In the genomic region with DNA sequence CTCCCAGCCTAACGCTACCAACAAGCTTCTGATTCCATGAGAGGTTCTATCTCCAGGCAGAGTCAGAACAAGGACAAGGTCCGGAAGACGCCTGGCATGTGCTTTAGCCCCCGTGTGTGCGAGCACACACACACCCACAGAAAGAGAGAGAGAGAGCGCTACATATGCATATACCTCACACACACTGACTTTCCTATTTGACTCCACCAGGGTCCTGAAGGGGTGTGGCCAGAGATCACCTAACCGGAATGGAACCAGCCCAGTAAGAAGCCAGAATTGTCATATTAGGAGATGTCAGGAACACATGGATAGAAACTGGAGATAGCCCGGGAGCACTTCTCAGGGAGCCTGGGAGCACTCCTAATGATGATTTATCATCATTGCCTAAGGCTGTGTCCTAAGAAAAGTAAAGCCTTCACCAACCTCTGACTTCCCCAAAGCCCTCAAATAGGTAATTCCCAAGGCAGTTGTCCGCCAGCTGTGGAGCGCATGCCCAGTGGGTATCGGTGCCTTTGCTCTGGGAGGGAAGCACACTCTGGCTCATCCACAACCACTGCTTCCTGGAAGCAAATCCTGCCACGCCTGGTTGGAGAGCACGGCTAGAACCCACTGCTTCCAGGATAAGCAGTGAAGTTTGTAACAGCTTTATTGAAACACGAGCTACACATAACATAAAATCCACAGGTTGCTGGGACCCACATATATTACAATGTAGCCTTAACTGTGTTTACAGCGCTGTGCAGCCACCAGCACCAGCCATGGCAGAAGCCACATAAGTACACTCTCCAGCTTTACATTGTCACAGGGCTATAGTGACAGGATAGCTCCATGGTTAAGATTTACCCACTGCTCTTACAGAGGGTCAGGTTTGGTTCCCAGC, we compare ENCODE assay signal across 9 mouse cellular contexts. TPM values are rescaled to one million over a fixed set of nuclear protein-coding genes. Genes with fewer than 3 reads are reported as not detected.
A peak's percentile ranks its signal among the peaks of the same experiment; 100 is the strongest.
DNase-seq lines count a peak whose midpoint lies in the region; ATAC-seq and TF ChIP-seq lines count a peak whose summit lies in the region.
"Had no signal": no experiment of that assay in that cellular context is flagged by ENCODE, and none has a peak within 500 bp of the region (broad histone marks: within the 10 kb centered on the region; RNA-seq: fewer than 3 reads in every experiment).

No protein-coding gene starts in this region.

- H3K4me2 ChIP-seq in forebrain, embryonic 11.5 days (ENCODE audit: low read depth, low read length, severe bottlenecking), result no peak overlapping the region
- no peak overlapping the region for H3K4me2 ChIP-seq in forebrain, embryonic 14.5 days (ENCODE audit: low read length)
- 0 out of 2 replicates have a peak overlapping the region, but pooled peaks have one; percentile 13 for H3K4me2 ChIP-seq in kidney, embryonic 16.5 days (replicated peaks; ENCODE audit: low read depth, low read length)
- no peak overlapping the region for H3K4me2 ChIP-seq in kidney, embryonic 14.5 days (replicated peaks; ENCODE audit: low read depth, low read length)
- H3K4me2 ChIP-seq in stomach, postnatal 0 days (replicated peaks; ENCODE audit: low read depth), result 0 out of 2 replicates have a peak overlapping the region, but pooled peaks have one; percentile 8

- no peak for TF ChIP-seq EP300 in stomach, postnatal 0 days (optimal IDR thresholded peaks at IDR 0.05)

- no peak for ATAC-seq in forebrain, embryonic 11.5 days (replicated peaks; ENCODE audit: low FRiP score)
- ATAC-seq in forebrain, embryonic 14.5 days, result no peak
- ATAC-seq in kidney, embryonic 16.5 days (ENCODE audit: low FRiP score, low TSS enrichment), result no peak
- ATAC-seq in kidney, embryonic 14.5 days (ENCODE audit: low FRiP score, low TSS enrichment), result no peak
- no peak for ATAC-seq in stomach, postnatal 0 days (ENCODE audit: low FRiP score, low TSS enrichment)

- no peak overlapping the region for H3K27ac ChIP-seq in forebrain, embryonic 11.5 days (ENCODE audit: low read depth, low read length)
- no peak overlapping the region for H3K27ac ChIP-seq in forebrain, embryonic 14.5 days (ENCODE audit: low read depth, low read length)
- H3K27ac ChIP-seq in kidney, embryonic 16.5 days (ENCODE audit: low read length), result no peak overlapping the region
- no peak overlapping the region for H3K27ac ChIP-seq in kidney, embryonic 14.5 days (ENCODE audit: low read depth, low read length)
- no peak overlapping the region for H3K27ac ChIP-seq in stomach, postnatal 0 days (replicated peaks)
- H3K27ac ChIP-seq: liver, embryonic 13.5 days had no signal

- H3K4me1 ChIP-seq in forebrain, embryonic 11.5 days (replicated peaks; ENCODE audit: control insufficient read depth, insufficient read depth, low read length), result peaks cover 38% of the 10 kb centered on the region
- H3K4me1 ChIP-seq in forebrain, embryonic 14.5 days (ENCODE audit: control insufficient read depth, insufficient read depth, low read length), result peaks cover 30% of the 10 kb centered on the region
- peaks cover 66% of the 10 kb centered on the region for H3K4me1 ChIP-seq in kidney, embryonic 16.5 days (ENCODE audit: insufficient read depth, low read length)
- peaks cover 51% of the 10 kb centered on the region for H3K4me1 ChIP-seq in kidney, embryonic 14.5 days (ENCODE audit: control insufficient read depth, insufficient read depth, low read length)
- H3K4me1 ChIP-seq in stomach, postnatal 0 days (replicated peaks; ENCODE audit: control insufficient read depth, insufficient read depth), result peaks cover 9% of the 10 kb centered on the region

- peaks cover 7% of the 10 kb centered on the region for H3K27me3 ChIP-seq in forebrain, embryonic 11.5 days (ENCODE audit: control insufficient read depth, insufficient read depth, low read length)
- 0 out of 2 replicates have a peak, but pooled peaks cover 4% of the 10 kb centered on the region for H3K27me3 ChIP-seq in forebrain, embryonic 14.5 days (replicated peaks; ENCODE audit: control insufficient read depth, insufficient read depth, low read length)
- H3K27me3 ChIP-seq in kidney, embryonic 16.5 days (ENCODE audit: insufficient read depth, low read length), result no peaks in the 10 kb centered on the region
- H3K27me3 ChIP-seq in kidney, embryonic 14.5 days (ENCODE audit: control insufficient read depth, insufficient read depth, low read length), result no peaks in the 10 kb centered on the region
- no peaks in the 10 kb centered on the region for H3K27me3 ChIP-seq in stomach, postnatal 0 days (ENCODE audit: control insufficient read depth, insufficient read depth, low read length)

- no peak overlapping the region for H3K9ac ChIP-seq in forebrain, embryonic 11.5 days (ENCODE audit: low read length)
- H3K9ac ChIP-seq in forebrain, embryonic 14.5 days (ENCODE audit: low read length), result no peak overlapping the region
- H3K9ac ChIP-seq in kidney, embryonic 16.5 days (replicated peaks; ENCODE audit: low read length), result 0 out of 2 replicates have a peak overlapping the region, but pooled peaks have one; percentile 1
- no peak overlapping the region for H3K9ac ChIP-seq in kidney, embryonic 14.5 days (ENCODE audit: low read depth, low read length)
- no peak overlapping the region for H3K9ac ChIP-seq in stomach, postnatal 0 days (ENCODE audit: low read length)
- H3K9ac ChIP-seq: liver, embryonic 13.5 days had no signal

- no peaks in the 10 kb centered on the region for H3K36me3 ChIP-seq in forebrain, embryonic 11.5 days (ENCODE audit: control insufficient read depth, insufficient read depth, low read length)
- no peaks in the 10 kb centered on the region for H3K36me3 ChIP-seq in forebrain, embryonic 14.5 days (ENCODE audit: control insufficient read depth, insufficient read depth, low read length)
- no peaks in the 10 kb centered on the region for H3K36me3 ChIP-seq in kidney, embryonic 16.5 days (ENCODE audit: insufficient read depth, low read length)
- H3K36me3 ChIP-seq in kidney, embryonic 14.5 days (ENCODE audit: control insufficient read depth, insufficient read depth, low read length), result no peaks in the 10 kb centered on the region
- H3K36me3 ChIP-seq in stomach, postnatal 0 days (ENCODE audit: control insufficient read depth, insufficient read depth, low read length), result no peaks in the 10 kb centered on the region
- H3K36me3 ChIP-seq: liver, embryonic 13.5 days had no signal

- peak; percentile 54 for DNase-seq in forebrain, embryonic 11.5 days (ENCODE audit: low spot score)
- no peak for DNase-seq in forebrain, embryonic 14.5 days (ENCODE audit: low spot score)
- DNase-seq in thymus, adult 18-20 months, result peak; percentile 0 to 3
- no peak for DNase-seq in thymus, postnatal 36 days
- peak; percentile 15 for DNase-seq in stomach, postnatal 0 days (ENCODE audit: low spot score)
- DNase-seq in adrenal gland, adult 2 months, result no peak

- TF ChIP-seq CTCF in stomach, postnatal 0 days (IDR thresholded peaks at IDR 0.05; ENCODE audit: low read depth), result no peak

- H3K4me3 ChIP-seq in forebrain, embryonic 11.5 days (ENCODE audit: low read depth, low read length), result no peak overlapping the region
- no peak overlapping the region for H3K4me3 ChIP-seq in forebrain, embryonic 14.5 days (ENCODE audit: low read depth, low read length)
- H3K4me3 ChIP-seq in kidney, embryonic 16.5 days (ENCODE audit: low read length), result no peak overlapping the region
- H3K4me3 ChIP-seq in kidney, embryonic 14.5 days (ENCODE audit: low read length), result no peak overlapping the region
- no peak overlapping the region for H3K4me3 ChIP-seq in stomach, postnatal 0 days (ENCODE audit: low read depth, low read length)
- H3K4me3 ChIP-seq: liver, embryonic 13.5 days had no signal

- 57% methylated on average over 15 of the region's 15 CpGs for WGBS in forebrain, embryonic 11.5 days
- 58% methylated on average over 15 of the region's 15 CpGs for WGBS in forebrain, embryonic 14.5 days
- WGBS in kidney, embryonic 16.5 days, result 44% methylated on average over 15 of the region's 15 CpGs
- WGBS in kidney, embryonic 14.5 days, result 45% methylated on average over 15 of the region's 15 CpGs
- WGBS in stomach, postnatal 0 days, result 41% methylated on average over 15 of the region's 15 CpGs

- no peaks in the 10 kb centered on the region for H3K9me3 ChIP-seq in forebrain, embryonic 11.5 days (ENCODE audit: control insufficient read depth, low read length)
- no peaks in the 10 kb centered on the region for H3K9me3 ChIP-seq in forebrain, embryonic 14.5 days (replicated peaks; ENCODE audit: control insufficient read depth, low read length)
- H3K9me3 ChIP-seq in kidney, embryonic 16.5 days (ENCODE audit: low read length), result no peaks in the 10 kb centered on the region
- no peaks in the 10 kb centered on the region for H3K9me3 ChIP-seq in kidney, embryonic 14.5 days (ENCODE audit: control insufficient read depth, low read length)
- H3K9me3 ChIP-seq in stomach, postnatal 0 days (ENCODE audit: control insufficient read depth, low read length), result no peaks in the 10 kb centered on the region
- H3K9me3 ChIP-seq: liver, embryonic 13.5 days had no signal

RNA-seq across cellular contexts. Expression of gene Actg1, which starts 39.7 kb away (rescaled TPM):
- polyA plus RNA-seq in forebrain, embryonic 11.5 days (2014; fragmentation: Nextera tagmentation; extraction: Ambion mirVana), result 2,808 and 3,088 TPM in 2 replicates
- 3,852 and 3,863 TPM in 2 replicates for polyA plus RNA-seq in forebrain, embryonic 14.5 days (2014; fragmentation: Nextera tagmentation; extraction: Ambion mirVana)
- 2,803 and 2,860 TPM in 2 replicates for polyA plus RNA-seq in kidney, embryonic 16.5 days (2015; fragmentation: Nextera tagmentation; extraction: Ambion mirVana)
- 2,303 and 2,603 TPM in 2 replicates for polyA plus RNA-seq in kidney, embryonic 14.5 days (2014; fragmentation: Nextera tagmentation; extraction: Ambion mirVana)
- polyA plus RNA-seq in stomach, postnatal 0 days (2015; fragmentation: Nextera tagmentation; extraction: Ambion mirVana), result 2,268 and 2,377 TPM in 2 replicates
- total RNA-seq in adrenal gland, adult 2 months (2021), result 1,000 to 10,000 TPM in 1 of 2 experiments, 100 to 1,000 TPM in 1; 913 to 1,618 TPM
- polyA plus RNA-seq in adrenal gland, adult 2 months (2012; rRNA removed), result 531 and 632 TPM in 2 replicates

RNA-seq across cellular contexts. Expression of gene Fscn2, which starts 52.7 kb away (rescaled TPM):
- 1.0 TPM in 1 of 2 replicates, not detected in the other for polyA plus RNA-seq in forebrain, embryonic 11.5 days (2014; fragmentation: Nextera tagmentation; extraction: Ambion mirVana)
- 0.75 and 1.4 TPM in 2 replicates for polyA plus RNA-seq in forebrain, embryonic 14.5 days (2014; fragmentation: Nextera tagmentation; extraction: Ambion mirVana)
- 0.72 and 0.82 TPM in 2 replicates for polyA plus RNA-seq in kidney, embryonic 16.5 days (2015; fragmentation: Nextera tagmentation; extraction: Ambion mirVana)
- polyA plus RNA-seq in kidney, embryonic 14.5 days (2014; fragmentation: Nextera tagmentation; extraction: Ambion mirVana), result 0.62 and 1.6 TPM in 2 replicates
- polyA plus RNA-seq in stomach, postnatal 0 days (2015; fragmentation: Nextera tagmentation; extraction: Ambion mirVana), result 0.41 and 0.47 TPM in 2 replicates
- under 1 TPM; 0.17 to 0.58 TPM for total RNA-seq in adrenal gland, adult 2 months (2021)
- 0.16 and 0.22 TPM in 2 replicates for polyA plus RNA-seq in adrenal gland, adult 2 months (2012; rRNA removed)
- polyA plus RNA-seq: liver, embryonic 13.5 days had no signal

Comparison
In these comparisons a context has a peak if more than half of its experiments do, and no peak if none do; other contexts are left out.
1. DNase-seq: peak in forebrain, embryonic 11.5 days (single experiment), thymus, adult 18-20 months (2 of 2) and stomach, postnatal 0 days (single experiment); none in forebrain, embryonic 14.5 days (single experiment), thymus, postnatal 36 days (0 of 2) and adrenal gland, adult 2 months (single experiment).
2. H3K4me2 ChIP-seq: peak in kidney, embryonic 16.5 days (single experiment) and stomach, postnatal 0 days (single experiment); none in forebrain, embryonic 11.5 days (single experiment), forebrain, embryonic 14.5 days (single experiment) and kidney, embryonic 14.5 days (single experiment).